Mouse (Mus musculus) heart, postnatal 0 days (tissue): ENCODE measurements around the gene St6galnac3. TPM values are rescaled to one million over a fixed set of nuclear protein-coding genes. Genes with fewer than 3 reads are reported as not detected.

Experiments used
- ATAC-seq: fragments of 200-750 bp; cut with Nextera tagmentation; 2 replicates; pipeline ENCODE4 v1.8.0; 2017; ENCODE audit warnings: low read depth, moderate number of reproducible peaks, moderate library complexity; ENCODE audit not compliant: insufficient read depth
- DNase-seq: peaks from one replicate; pipeline ENCODE4 v3.0.0-alpha.2; 2016; ENCODE audit warnings: low spot score
- H3K27ac ChIP-seq: fragments of 300-500 bp; sonication (generic); 2 replicates; pipeline ENCODE4 v1.5.1; 2014; ENCODE audit warnings: low read depth, mild to moderate bottlenecking
- H3K27me3 ChIP-seq: fragments of 300-500 bp; sonication (generic); 2 replicates; pipeline ENCODE4 v1.6.1; 2014; ENCODE audit warnings: low read length, mixed read lengths; ENCODE audit not compliant: control insufficient read depth, insufficient read depth
- H3K36me3 ChIP-seq: fragments of 300-500 bp; sonication (generic); replicated peaks from 2 replicates; pipeline ENCODE4 v1.6.1; 2014; ENCODE audit warnings: low read length, mixed read lengths; ENCODE audit not compliant: control insufficient read depth, insufficient read depth
- H3K4me1 ChIP-seq: fragments of 300-500 bp; sonication (generic); 2 replicates; pipeline ENCODE4 v1.6.1; 2014; ENCODE audit warnings: antibody characterized with exemption; ENCODE audit not compliant: control insufficient read depth, insufficient read depth
- H3K4me2 ChIP-seq: fragments of 300-500 bp; sonication (generic); 2 replicates; pipeline ENCODE4 v1.6.1; 2014; ENCODE audit warnings: low read depth, mild to moderate bottlenecking, low read length, moderate library complexity
- H3K4me3 ChIP-seq: fragments of 300-500 bp; sonication (generic); 2 replicates; pipeline ENCODE4 v1.5.1; 2014; ENCODE audit warnings: low read depth, low read length
- H3K9ac ChIP-seq: fragments of 300-500 bp; sonication (generic); replicated peaks from 2 replicates; pipeline ENCODE4 v1.6.1; 2014; ENCODE audit warnings: low read depth, low read length, mixed read lengths
- H3K9me3 ChIP-seq: fragments of 300-500 bp; sonication (generic); replicated peaks from 2 replicates; pipeline ENCODE4 v1.6.1; 2016; ENCODE audit warnings: low read length; ENCODE audit not compliant: control insufficient read depth
- CTCF ChIP-seq: IDR thresholded peaks from 2 replicates; pipeline ENCODE4 v1.5.1; 2016; ENCODE audit warnings: antibody characterized with exemption, control low read depth, low read depth
- EP300 ChIP-seq: IDR thresholded peaks from 2 replicates; pipeline ENCODE4 v1.6.1; 2016; ENCODE audit warnings: antibody characterized with exemption, low read depth
- WGBS: fragments of 180-500 bp; shearing (Covaris S2); extraction: QIAGEN DNeasy Blood & Tissue Kit; methylation state at CpG from one replicate; pipeline ENCODE4 v1.1.7; 2014; 5-methylcytosine and 5-hydroxymethylcytosine counted together
- microRNA-seq: library from miRNA; unstranded; fragments of <30 nt; microRNA quantifications from one replicate; pipeline ENCODE4, GENCODE M21; 2016
- polyA plus RNA-seq: library from polyadenylated mRNA; unstranded; fragments of >200 nt; fragmentation: Nextera tagmentation; extraction: Ambion mirVana; gene quantifications from 2 replicates; pipeline ENCODE4 v1.2.1, GENCODE M21; 2015
- total RNA-seq: library from RNA; depleted of rRNA; stranded (reverse); fragments of >200 nt; gene quantifications from 2 replicates; pipeline ENCODE4 v1.2.3, GENCODE M21; 2014; ENCODE audit warnings: low replicate concordance; rRNA removed

Gene St6galnac3
- total and polyA plus RNA-seq, 2 experiments from 2014 or later = 9.7 to 22.5 TPM

DNA sequence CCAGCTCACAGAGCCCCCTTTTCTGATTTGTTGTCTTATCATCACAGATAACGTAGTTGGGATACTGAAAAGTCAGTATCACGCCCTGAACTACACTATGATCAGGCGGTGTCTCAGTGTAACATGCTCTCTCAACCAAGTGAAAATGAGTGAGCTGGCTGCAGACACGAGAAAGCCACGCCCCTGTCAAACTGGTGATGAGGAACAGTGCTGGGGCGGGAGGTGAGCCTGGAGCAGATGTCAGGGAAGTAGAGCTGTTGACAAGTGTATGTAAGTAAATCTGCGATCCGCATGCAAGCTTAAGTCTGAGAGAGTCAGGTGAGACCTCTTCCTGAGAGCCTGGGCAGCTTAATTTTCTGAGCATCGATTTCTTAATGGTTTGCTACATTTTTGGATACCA is 563.3 kb downstream of the St6galnac3 start:
- Histone ChIP-seq H3K9ac (no peak overlapping the region), H3K9me3 (no peaks in the 10 kb centered on the region), H3K36me3 (no peaks in the 10 kb centered on the region), H3K27me3 (no peaks in the 10 kb centered on the region), H3K27ac (no peak overlapping the region), H3K4me2 (no peak overlapping the region), H3K4me1 (no peaks in the 10 kb centered on the region), H3K4me3 (no peak overlapping the region)
- 23% methylated on average over 9 of the region's 9 CpGs for WGBS
- TF ChIP-seq CTCF (no peak), EP300 (no peak)
- no peak for ATAC-seq
- DNase-seq = no peak

DNA sequence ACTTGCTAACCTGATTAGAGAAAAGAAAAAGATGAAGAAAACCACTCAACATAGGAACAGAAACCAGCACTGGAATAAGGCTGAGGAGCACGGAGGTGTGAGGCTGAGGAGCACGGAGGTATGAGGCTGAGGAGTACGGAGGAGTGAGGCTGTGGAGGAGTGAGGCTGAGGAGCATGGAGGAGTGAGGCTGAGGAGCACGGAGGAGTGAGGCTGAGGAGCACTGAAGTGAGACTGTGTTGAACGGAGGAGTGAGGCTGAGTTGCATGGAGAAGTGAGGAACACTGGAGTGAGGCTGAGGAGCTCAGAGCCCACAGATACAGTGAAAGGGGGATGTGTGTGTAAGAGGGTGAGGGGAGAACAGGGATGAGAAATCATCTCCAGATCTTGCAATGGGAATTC is 564.3 kb downstream of the St6galnac3 start:
- H3K27me3 ChIP-seq = no peaks in the 10 kb centered on the region
- no peak for DNase-seq
- H3K36me3 ChIP-seq = no peaks in the 10 kb centered on the region
- H3K4me3 ChIP-seq = no peak overlapping the region
- H3K27ac ChIP-seq = no peak overlapping the region
- 76% methylated on average over 5 of the region's 5 CpGs for WGBS
- ATAC-seq = no peak
- no peak overlapping the region for H3K9ac ChIP-seq
- no peaks in the 10 kb centered on the region for H3K4me1 ChIP-seq
- no peaks in the 10 kb centered on the region for H3K9me3 ChIP-seq
- H3K4me2 ChIP-seq = no peak overlapping the region
- TF ChIP-seq EP300 = no peak
- no peak for TF ChIP-seq CTCF

- TF ChIP-seq CTCF (no peak), EP300 (no peak)
- Histone ChIP-seq H3K4me1 (no peaks in the 10 kb centered on the region), H3K4me3 (no peak overlapping the region), H3K4me2 (no peak overlapping the region), H3K36me3 (no peaks in the 10 kb centered on the region), H3K9ac (no peak overlapping the region), H3K27ac (no peak overlapping the region), H3K27me3 (no peaks in the 10 kb centered on the region), H3K9me3 (no peaks in the 10 kb centered on the region)
- ATAC-seq = peak; percentile 20; the same call in 1 of the 2 replicates
- WGBS = 12% methylated on average over 2 of the region's 2 CpGs
- no peak for DNase-seq
Measured at GRCm38 (mm10) chr3:153148887-153149286, 576.1 kb downstream of the St6galnac3 start.

Small RNA genes lying within 50 kb of the gene (microRNA-seq; reads per million reads assigned to microRNA genes)
- not detected for gene Gm27405

Other genes starting within 250 kb of the St6galnac3 start
- not detected in 2 replicates for gene Asb17, start 119.0 kb upstream of the St6galnac3 start, total RNA-seq
- gene Asb17, start 119.0 kb upstream of the St6galnac3 start, polyA plus RNA-seq = 0.18 TPM in 2 replicates
- gene Msh4, start 181.0 kb upstream of the St6galnac3 start, total RNA-seq = not detected in 2 replicates
- 0.07 TPM in 2 replicates for gene Msh4, start 181.0 kb upstream of the St6galnac3 start, polyA plus RNA-seq
- gene Rabggtb, start 187.8 kb upstream of the St6galnac3 start, total RNA-seq = 119 and 159 TPM in 2 replicates
- gene Rabggtb, start 187.8 kb upstream of the St6galnac3 start, polyA plus RNA-seq = 56.4 and 58.2 TPM in 2 replicates
- gene Acadm, start 219.5 kb upstream of the St6galnac3 start, total RNA-seq = 331 and 333 TPM in 2 replicates
- 642 and 671 TPM in 2 replicates for gene Acadm, start 219.5 kb upstream of the St6galnac3 start, polyA plus RNA-seq
- gene Slc44a5, start 248.3 kb upstream of the St6galnac3 start, total RNA-seq = 0.42 and 0.66 TPM in 2 replicates
- gene Slc44a5, start 248.3 kb upstream of the St6galnac3 start, polyA plus RNA-seq = 0.10 and 0.31 TPM in 2 replicates